Mouse (Mus musculus) liver, adult 2 months (tissue): Measurements from ENCODE around the gene A430078G23Rik. TPM values are rescaled to one million over a fixed set of nuclear protein-coding genes. Genes with fewer than 3 reads are reported as not detected.

ENCODE experiments used
- DNase-seq: peaks from one replicate; pipeline ENCODE4 v3.0.0-alpha.2; 2011; ENCODE audit warnings: low read depth, low spot score; ENCODE audit errors: extremely low read depth
- H3K27ac ChIP-seq: fragments of 200-500 bp; replicated peaks from 2 replicates; pipeline ENCODE4 v1.5.1; 2012; ENCODE audit warnings: low read depth, mild to moderate bottlenecking, control low read depth, inconsistent platforms, low read length; ENCODE audit not compliant: insufficient read depth
- H3K27me3 ChIP-seq: fragments of 200-500 bp; 2 replicates; pipeline ENCODE4 v1.6.1; 2012; ENCODE audit warnings: mild to moderate bottlenecking, moderate library complexity, low read length, inconsistent platforms; ENCODE audit not compliant: control insufficient read depth, insufficient read depth
- H3K36me3 ChIP-seq: fragments of 200-500 bp; 2 replicates; pipeline ENCODE4 v1.6.1; 2012; ENCODE audit warnings: low read length, inconsistent platforms; ENCODE audit not compliant: control insufficient read depth, insufficient read depth
- H3K4me1 ChIP-seq: fragments of 200-500 bp; 2 replicates; pipeline ENCODE4 v1.6.1; 2011; ENCODE audit warnings: low read length; ENCODE audit not compliant: control insufficient read depth, insufficient read depth
- H3K4me3 ChIP-seq: fragments of 200-500 bp; 2 replicates; pipeline ENCODE4 v1.5.1; 2011; ENCODE audit warnings: low read depth, mild to moderate bottlenecking, control low read depth, low read length, moderate library complexity; ENCODE audit not compliant: insufficient read depth
- H3K79me2 ChIP-seq: fragments of 200-500 bp; 2 replicates; pipeline ENCODE4 v1.6.1; 2012; ENCODE audit warnings: inconsistent platforms, mild to moderate bottlenecking, low read length, moderate library complexity; ENCODE audit not compliant: control insufficient read depth, insufficient read depth
- H3K9ac ChIP-seq: fragments of 200-500 bp; 2 replicates; pipeline ENCODE4 v1.6.1; 2012; ENCODE audit warnings: low read depth, mild to moderate bottlenecking, control low read depth, inconsistent platforms, low read length
- CTCF ChIP-seq: fragments of 200-500 bp; IDR thresholded peaks from 2 replicates; pipeline ENCODE4 v1.5.1; 2011; ENCODE audit warnings: low read depth, low read length, control low read depth
- POLR2A ChIP-seq: fragments of 200-500 bp; IDR thresholded peaks from 2 replicates; pipeline ENCODE4 v1.6.1; 2011; ENCODE audit warnings: low read length, control low read depth; ENCODE audit not compliant: insufficient read depth; ENCODE audit errors: extremely low read depth
- WGBS: fragments of 180-500 bp; shearing (Covaris S2); methylation state at CpG from one replicate; pipeline ENCODE4 v1.1.7; 2018; 5-methylcytosine and 5-hydroxymethylcytosine counted together
- polyA plus RNA-seq: library from polyadenylated mRNA; depleted of rRNA; stranded (reverse); fragments of >200 nt; gene quantifications from 2 replicates; pipeline ENCODE4 v1.2.3, GENCODE M21; 2012
- total RNA-seq: library from RNA; depleted of rRNA; stranded (reverse); fragments of >200 nt; gene quantifications from 2 replicates; pipeline ENCODE4 v1.2.3, GENCODE M21; 2014

Gene A430078G23Rik
- total and polyA plus RNA-seq, 2 experiments: 0.53 to 0.74 TPM

- Histone ChIP-seq H3K27ac (no peak overlapping the region), H3K27me3 (no peaks in the 10 kb centered on the region), H3K9ac (no peak overlapping the region), H3K79me2 (no peaks in the 10 kb centered on the region), H3K4me1 (peaks cover 6% of the 10 kb centered on the region; the same call in 1 of the 2 replicates), H3K36me3 (no peaks in the 10 kb centered on the region), H3K4me3 (no peak overlapping the region)
- 97% methylated on average over 6 of the region's 6 CpGs for WGBS
- TF ChIP-seq CTCF (no peak), POLR2A (no peak)
- DNase-seq: no peak
Observed at GRCm38 (mm10) chr8:3345337-3345736, 7.9 kb upstream of the A430078G23Rik start.

GRCm38 (mm10) chr8:3346691-3347413 lies 6.4 kb upstream of the A430078G23Rik start:
- no peak overlapping the region for H3K27ac ChIP-seq
- H3K79me2 ChIP-seq: no peaks in the 10 kb centered on the region
- WGBS: 85% methylated on average over 5 of the region's 5 CpGs
- H3K27me3 ChIP-seq: no peaks in the 10 kb centered on the region
- no peak for DNase-seq
- no peak overlapping the region for H3K4me3 ChIP-seq
- H3K36me3 ChIP-seq: no peaks in the 10 kb centered on the region
- TF ChIP-seq POLR2A (no peak), CTCF (no peak)
- H3K9ac ChIP-seq: no peak overlapping the region
- peaks cover 6% of the 10 kb centered on the region; the same call in 1 of the 2 replicates for H3K4me1 ChIP-seq

GRCm38 (mm10) chr8:3348142-3348823 lies 4.9 kb upstream of the A430078G23Rik start:
- Histone ChIP-seq H3K27me3 (no peaks in the 10 kb centered on the region), H3K27ac (no peak overlapping the region), H3K4me3 (no peak overlapping the region), H3K9ac (no peak overlapping the region), H3K79me2 (no peaks in the 10 kb centered on the region), H3K4me1 (peaks cover 9% of the 10 kb centered on the region), H3K36me3 (no peaks in the 10 kb centered on the region)
- peak; percentile 62 for DNase-seq
- TF ChIP-seq POLR2A: no peak
- no peak for TF ChIP-seq CTCF
- 14% methylated on average over 13 of the region's 13 CpGs for WGBS

GRCm38 (mm10) chr8:3350747-3351146 lies 2.5 kb upstream of the A430078G23Rik start:
- no peak for DNase-seq
- Histone ChIP-seq H3K4me3 (no peak overlapping the region), H3K36me3 (no peaks in the 10 kb centered on the region), H3K4me1 (peaks cover 9% of the 10 kb centered on the region), H3K27me3 (no peaks in the 10 kb centered on the region), H3K27ac (no peak overlapping the region), H3K79me2 (no peaks in the 10 kb centered on the region), H3K9ac (no peak overlapping the region)
- no peak for TF ChIP-seq POLR2A
- TF ChIP-seq CTCF: no peak
- WGBS: 79% methylated on average over 6 of the region's 6 CpGs

- 51% methylated on average over 6 of the region's 6 CpGs for WGBS
- Histone ChIP-seq H3K79me2 (no peaks in the 10 kb centered on the region), H3K27me3 (no peaks in the 10 kb centered on the region), H3K27ac (no peak overlapping the region), H3K9ac (no peak overlapping the region), H3K4me3 (no peak overlapping the region), H3K36me3 (no peaks in the 10 kb centered on the region), H3K4me1 (peaks cover 13% of the 10 kb centered on the region)
- TF ChIP-seq CTCF: no peak
- TF ChIP-seq POLR2A: no peak
- peak; percentile 51 for DNase-seq
Observed at GRCm38 (mm10) chr8:3352715-3353114, 500 bp upstream of the A430078G23Rik start.
